Mouse (Mus musculus) heart, adult 2 months (tissue): ENCODE measurements around the gene Hoxc6.

Source experiments
- CTCF ChIP-seq: fragments of 200-600 bp; IDR thresholded peaks from 2 replicates; pipeline ENCODE4 v1.8.1; 2022; ENCODE audit warnings: antibody characterized with exemption, mild to moderate bottlenecking, moderate library complexity
- EP300 ChIP-seq: fragments of 200-500 bp; IDR thresholded peaks from 2 replicates; pipeline ENCODE4 v1.6.1; 2011; ENCODE audit warnings: low read depth, low read length, control low read depth; ENCODE audit not compliant: insufficient read depth
- POLR2A ChIP-seq: fragments of 200-500 bp; IDR thresholded peaks from 2 replicates; pipeline ENCODE4 v1.6.1; 2011; ENCODE audit warnings: mild to moderate bottlenecking, low read depth, low read length, control low read depth; ENCODE audit not compliant: insufficient read depth

DNA sequence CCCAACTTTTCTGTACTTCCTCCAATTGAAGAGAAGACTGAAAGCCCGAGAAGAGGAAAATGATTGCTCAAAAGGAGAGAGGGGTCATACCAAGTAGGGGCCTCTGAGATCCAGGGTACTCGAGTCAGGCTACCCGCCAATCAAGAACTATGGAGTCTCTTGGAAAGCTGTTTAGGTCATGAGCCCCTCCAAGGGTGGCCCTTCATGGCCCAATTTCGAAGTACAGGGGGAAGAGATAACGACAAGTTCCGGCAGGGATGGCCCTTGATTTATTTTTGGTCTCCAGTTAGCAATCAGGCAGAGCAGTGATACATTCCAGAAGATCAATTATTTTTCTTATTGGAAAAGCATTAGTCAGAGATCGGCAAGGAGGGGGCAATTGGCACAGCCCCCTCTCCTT, 6.3 kb upstream of the Hoxc6 start:
- TF ChIP-seq EP300 (no peak), CTCF (no peak), POLR2A (no peak)
